Mouse (Mus musculus) neural tube, embryonic 14.5 days (tissue): Measurements from ENCODE around the gene Tulp2. TPM values are rescaled to one million over a fixed set of nuclear protein-coding genes. Genes with fewer than 3 reads are reported as not detected.
A peak's percentile ranks its signal among the peaks of the same experiment; 100 is the strongest.

ENCODE experiments used
- ATAC-seq: fragments of 200-750 bp; cut with Nextera tagmentation; 2 replicates; pipeline ENCODE4 v1.8.0; 2017; ENCODE audit warnings: low read depth, mild to moderate bottlenecking, moderate TSS enrichment, moderate library complexity
- H3K27ac ChIP-seq: fragments of 300-500 bp; sonication (generic); 2 replicates; pipeline ENCODE4 v1.5.1; 2014; ENCODE audit warnings: low read depth, mild to moderate bottlenecking, control low read depth, low read length, moderate library complexity, mixed read lengths
- H3K27me3 ChIP-seq: fragments of 300-500 bp; sonication (generic); 2 replicates; pipeline ENCODE4 v1.6.1; 2014; ENCODE audit warnings: low read length; ENCODE audit not compliant: control insufficient read depth, insufficient read depth
- H3K36me3 ChIP-seq: fragments of 300-500 bp; sonication (generic); 2 replicates; pipeline ENCODE4 v1.6.1; 2014; ENCODE audit warnings: low read length, mixed read lengths; ENCODE audit not compliant: control insufficient read depth, insufficient read depth
- H3K4me1 ChIP-seq: fragments of 300-500 bp; sonication (generic); 2 replicates; pipeline ENCODE4 v1.6.1; 2014; ENCODE audit warnings: low read length; ENCODE audit not compliant: control insufficient read depth, insufficient read depth
- H3K4me2 ChIP-seq: fragments of 300-500 bp; sonication (generic); 2 replicates; pipeline ENCODE4 v1.6.1; 2014; ENCODE audit warnings: mild to moderate bottlenecking, low read depth, low read length, control low read depth
- H3K4me3 ChIP-seq: fragments of 300-500 bp; sonication (generic); 2 replicates; pipeline ENCODE4 v1.5.1; 2014; ENCODE audit warnings: low read depth, low read length, control low read depth, mixed read lengths
- H3K9ac ChIP-seq: fragments of 300-500 bp; sonication (generic); replicated peaks from 2 replicates; pipeline ENCODE4 v1.6.1; 2014; ENCODE audit warnings: low read depth, mild to moderate bottlenecking, control low read depth, low read length, mixed read lengths
- H3K9me3 ChIP-seq: fragments of 300-500 bp; sonication (generic); 2 replicates; pipeline ENCODE4 v1.6.1; 2016; ENCODE audit warnings: low read length; ENCODE audit not compliant: control insufficient read depth
- WGBS: fragments of 180-500 bp; shearing (Covaris S2); extraction: QIAGEN DNeasy Blood & Tissue Kit; methylation state at CpG from one replicate; pipeline ENCODE4 v1.1.7; 2014; 5-methylcytosine and 5-hydroxymethylcytosine counted together
- polyA plus RNA-seq: library from polyadenylated mRNA; unstranded; fragments of >200 nt; fragmentation: Nextera tagmentation; extraction: Ambion mirVana; gene quantifications from 2 replicates; pipeline ENCODE4 v1.2.1, GENCODE M21; 2014

Tulp2 gene
- polyA plus RNA-seq, 1 experiment from 2014 or later: 0.31 TPM

- Histone ChIP-seq H3K4me2 (no peak overlapping the region), H3K9me3 (no peaks in the 10 kb centered on the region), H3K4me1 (peaks cover 20% of the 10 kb centered on the region), H3K27ac (no peak overlapping the region), H3K36me3 (peaks cover 15% of the 10 kb centered on the region; the same call in 1 of the 2 replicates), H3K9ac (no peak overlapping the region), H3K27me3 (no peaks in the 10 kb centered on the region), H3K4me3 (no peak overlapping the region)
- WGBS: 98% methylated on average over 7 of the region's 7 CpGs
- no peak for ATAC-seq
These were observed 17.5 kb upstream of the Tulp2 start for GRCm38 (mm10) chr7:45463987-45464778.

DNA sequence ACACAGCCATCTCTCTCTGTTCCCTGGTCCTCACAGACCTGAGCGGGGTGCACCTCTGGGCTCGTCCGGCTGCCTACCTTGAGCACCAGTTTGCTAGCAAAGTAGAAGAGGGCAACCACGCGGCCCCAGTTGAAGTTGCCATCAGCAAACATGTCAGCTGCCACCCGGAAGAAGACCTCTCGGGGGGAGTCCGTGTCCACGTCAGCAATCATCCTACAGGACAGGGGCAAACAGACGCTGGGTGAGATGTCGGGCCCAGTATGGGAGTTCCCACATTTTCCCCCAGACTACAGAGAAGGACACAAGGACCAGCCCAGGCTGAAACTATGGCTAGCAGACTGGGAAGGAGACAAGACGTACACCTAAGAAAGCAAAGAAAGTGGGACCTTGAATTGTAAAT, 16.6 kb upstream of the Tulp2 start:
- no peaks in the 10 kb centered on the region for H3K27me3 ChIP-seq
- peaks cover 19% of the 10 kb centered on the region for H3K4me1 ChIP-seq
- H3K4me2 ChIP-seq: no peak overlapping the region
- no peak overlapping the region for H3K27ac ChIP-seq
- H3K9ac ChIP-seq: no peak overlapping the region
- 96% methylated on average over 12 of the region's 12 CpGs for WGBS
- ATAC-seq: no peak
- no peak overlapping the region for H3K4me3 ChIP-seq
- no peaks in the 10 kb centered on the region for H3K9me3 ChIP-seq
- peaks cover 15% of the 10 kb centered on the region; the same call in 1 of the 2 replicates for H3K36me3 ChIP-seq

GRCm38 (mm10) chr7:45465549-45465948, 16.1 kb upstream of the Tulp2 start:
- H3K4me3 ChIP-seq: peak overlapping the region; percentile 85
- no peak for ATAC-seq
- H3K27me3 ChIP-seq: no peaks in the 10 kb centered on the region
- H3K9ac ChIP-seq: peak overlapping the region; percentile 78
- WGBS: 84% methylated on average over 9 of the region's 9 CpGs
- peaks cover 16% of the 10 kb centered on the region for H3K4me1 ChIP-seq
- peaks cover 15% of the 10 kb centered on the region; the same call in 1 of the 2 replicates for H3K36me3 ChIP-seq
- H3K9me3 ChIP-seq: no peaks in the 10 kb centered on the region
- peak overlapping the region; percentile 89 for H3K4me2 ChIP-seq
- H3K27ac ChIP-seq: no peak overlapping the region

GRCm38 (mm10) chr7:45466283-45467089, 15.2 kb upstream of the Tulp2 start, which contains the start of gene Bax:
Gene Bax (minus strand): TSS chr7:45466898.
- WGBS: under 1% methylated on average over 58 of the region's 58 CpGs
- Histone ChIP-seq H3K4me3 (peak within 1 kb of the TSS; percentile 85), H3K27me3 (no peaks in the 10 kb centered on the region), H3K4me1 (peaks cover 13% of the 10 kb centered on the region), H3K4me2 (peak within 1 kb of the TSS; percentile 89), H3K9ac (peak within 1 kb of the TSS; percentile 78), H3K27ac (0 out of 2 replicates have a peak within 1 kb of the TSS, but pooled peaks have one; percentile 60), H3K9me3 (no peaks in the 10 kb centered on the region), H3K36me3 (peaks cover 15% of the 10 kb centered on the region; the same call in 1 of the 2 replicates)
- peak; percentile 73 for ATAC-seq

- Histone ChIP-seq H3K4me1 (peaks cover 13% of the 10 kb centered on the region), H3K27ac (no peak overlapping the region), H3K9me3 (no peaks in the 10 kb centered on the region), H3K4me3 (peak overlapping the region; percentile 85), H3K4me2 (peak overlapping the region; percentile 89), H3K27me3 (no peaks in the 10 kb centered on the region), H3K9ac (peak overlapping the region; percentile 78), H3K36me3 (peaks cover 11% of the 10 kb centered on the region; the same call in 1 of the 2 replicates)
- no peak for ATAC-seq
- WGBS: 40% methylated on average over 7 of the region's 7 CpGs
These were observed 14.5 kb upstream of the Tulp2 start for GRCm38 (mm10) chr7:45467090-45467670.

GRCm38 (mm10) chr7:45470869-45471268, 10.8 kb upstream of the Tulp2 start:
- no peak overlapping the region for H3K4me2 ChIP-seq

GRCm38 (mm10) chr7:45475291-45475969, 6.2 kb upstream of the Tulp2 start:
- Histone ChIP-seq H3K4me2 (peak overlapping the region; percentile 31; the same call in 1 of the 2 replicates), H3K27ac (no peak overlapping the region), H3K9me3 (no peaks in the 10 kb centered on the region), H3K36me3 (no peaks in the 10 kb centered on the region), H3K4me3 (peak overlapping the region; percentile 1; the same call in 1 of the 2 replicates), H3K4me1 (no peaks in the 10 kb centered on the region), H3K27me3 (no peaks in the 10 kb centered on the region), H3K9ac (no peak overlapping the region)
- 74% methylated on average over 16 of the region's 16 CpGs for WGBS
- no peak for ATAC-seq

More at GRCm38 (mm10) chr7:45470869-45471268, 10.8 kb upstream of the Tulp2 start:
- Histone ChIP-seq H3K4me3 (no peak overlapping the region), H3K36me3 (no peaks in the 10 kb centered on the region), H3K9ac (no peak overlapping the region), H3K4me1 (peaks cover 4% of the 10 kb centered on the region), H3K27ac (no peak overlapping the region), H3K9me3 (no peaks in the 10 kb centered on the region), H3K27me3 (no peaks in the 10 kb centered on the region)
- WGBS: 7% methylated on average over 3 of the region's 3 CpGs
- no peak for ATAC-seq

- Histone ChIP-seq H3K9ac (no peak overlapping the region), H3K27me3 (no peaks in the 10 kb centered on the region), H3K27ac (no peak overlapping the region), H3K4me2 (no peak overlapping the region), H3K36me3 (no peaks in the 10 kb centered on the region), H3K4me3 (no peak overlapping the region), H3K4me1 (no peaks in the 10 kb centered on the region), H3K9me3 (no peaks in the 10 kb centered on the region)
- 65% methylated on average over 1 of the region's 1 CpGs for WGBS
- no peak for ATAC-seq
These were observed 5.2 kb upstream of the Tulp2 start for GRCm38 (mm10) chr7:45476453-45476852.
